Mouse (Mus musculus): ENCODE results near the gene Ptpn23. TPM values are rescaled to one million over a fixed set of nuclear protein-coding genes. Genes with fewer than 3 reads are reported as not detected.
"Not testable (repeated sequence)": the region's sequence is repeated elsewhere in the genome, so short reads cannot be mapped to it uniquely, and the experiment has no call there.

Gene Ptpn23
- polyA plus RNA-seq, 1 experiment from 2014 or later = 22.7 TPM

GRCm38 (mm10) chr9:110390843-110391242, 17.2 kb downstream of the Ptpn23 start:
- Histone ChIP-seq H3K4me3 (replicated peaks; ENCODE audit: low read length) (no peak overlapping the region), H3K36me3 (replicated peaks; ENCODE audit: control insufficient read depth, insufficient read depth) (peaks cover 99% of the 10 kb centered on the region), H3K9me3 (ENCODE audit: control insufficient read depth, low read length) (no peaks in the 10 kb centered on the region), H3K27me3 (ENCODE audit: control insufficient read depth, insufficient read depth, low read length) (no peaks in the 10 kb centered on the region), H3K27ac (no peak overlapping the region), H3K4me1 (replicated peaks; ENCODE audit: control insufficient read depth, insufficient read depth, low read length) (no peaks in the 10 kb centered on the region), H3K9ac (no peak overlapping the region), H3K4me2 (replicated peaks) (no peak overlapping the region)
- DNase-seq (ENCODE audit: low spot score) = no peak
- no peak for ATAC-seq (ENCODE audit: low FRiP score)
- WGBS = 93% methylated on average over 3 of the region's 3 CpGs

DNA sequence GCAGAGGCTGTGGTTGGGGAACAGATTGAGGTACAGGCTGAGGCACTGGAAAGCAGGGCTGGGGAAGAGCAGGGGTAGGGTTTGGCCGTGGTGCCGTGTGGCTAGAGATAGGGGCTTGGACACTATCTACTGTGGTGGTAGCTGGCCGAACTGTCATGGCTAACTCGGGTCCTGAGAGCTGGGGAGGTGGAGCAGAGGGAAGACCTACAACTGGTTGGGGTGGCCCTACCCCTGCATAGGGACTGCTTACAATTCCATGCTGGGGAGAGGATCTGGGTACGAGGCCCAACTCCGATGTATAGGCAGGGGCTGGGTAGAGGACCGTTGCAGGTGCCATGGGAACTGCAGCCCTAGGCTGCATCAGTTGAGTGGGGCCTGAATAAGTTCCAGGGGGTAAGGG, 20.0 kb downstream of the Ptpn23 start:
- Histone ChIP-seq H3K4me1 (replicated peaks; ENCODE audit: control insufficient read depth, insufficient read depth, low read length) (no peaks in the 10 kb centered on the region), H3K27me3 (ENCODE audit: control insufficient read depth, insufficient read depth, low read length) (no peaks in the 10 kb centered on the region), H3K27ac (no peak overlapping the region), H3K9me3 (ENCODE audit: control insufficient read depth, low read length) (no peaks in the 10 kb centered on the region), H3K4me3 (replicated peaks; ENCODE audit: low read length) (no peak overlapping the region), H3K36me3 (replicated peaks; ENCODE audit: control insufficient read depth, insufficient read depth) (peaks cover 99% of the 10 kb centered on the region), H3K4me2 (replicated peaks) (no peak overlapping the region), H3K9ac (no peak overlapping the region)
- ATAC-seq (ENCODE audit: low FRiP score) (no peak), DNase-seq (ENCODE audit: low spot score) (no peak)
- WGBS = 97% methylated on average over 7 of the region's 7 CpGs

- ATAC-seq (ENCODE audit: low FRiP score) (no peak), DNase-seq (ENCODE audit: low spot score) (no peak)
- 85% methylated on average over 7 of the region's 7 CpGs for WGBS
- H3K4me1 ChIP-seq (replicated peaks; ENCODE audit: control insufficient read depth, insufficient read depth, low read length) = no peaks in the 10 kb centered on the region
- peaks cover 98% of the 10 kb centered on the region for H3K36me3 ChIP-seq (replicated peaks; ENCODE audit: control insufficient read depth, insufficient read depth)
- no peak overlapping the region for H3K9ac ChIP-seq
- H3K9me3 ChIP-seq (ENCODE audit: control insufficient read depth, low read length) = no peaks in the 10 kb centered on the region
- no peak overlapping the region for H3K4me2 ChIP-seq (replicated peaks)
- no peak overlapping the region for H3K4me3 ChIP-seq (replicated peaks; ENCODE audit: low read length)
- H3K27me3 ChIP-seq (ENCODE audit: control insufficient read depth, insufficient read depth, low read length) = no peaks in the 10 kb centered on the region
- H3K27ac ChIP-seq = no peak overlapping the region
Measured at GRCm38 (mm10) chr9:110384369-110384929, 23.6 kb downstream of the Ptpn23 start.

DNA sequence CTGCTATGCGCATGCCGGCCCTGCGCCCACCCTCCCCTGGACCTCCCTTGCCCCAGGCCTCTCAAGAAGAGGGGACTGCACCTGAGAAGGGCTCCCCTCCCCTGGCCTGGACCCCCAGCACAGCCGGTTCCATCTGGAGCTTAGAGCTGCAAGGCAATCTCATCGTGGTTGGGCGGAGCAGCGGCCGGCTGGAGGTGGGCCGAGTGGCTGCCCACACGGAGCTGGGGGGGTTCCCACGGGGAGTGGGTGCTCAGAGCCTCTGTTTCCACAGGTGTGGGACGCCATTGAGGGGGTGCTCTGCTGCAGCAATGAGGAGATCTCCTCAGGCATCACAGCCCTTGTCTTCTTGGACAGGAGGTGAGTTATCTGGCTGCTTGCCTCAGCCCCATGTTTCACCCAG, 26.7 kb downstream of the Ptpn23 start:
- WGBS = 82% methylated on average over 10 of the region's 12 CpGs
- Histone ChIP-seq H3K27me3 (ENCODE audit: control insufficient read depth, insufficient read depth, low read length) (no peaks in the 10 kb centered on the region), H3K9ac (no peak overlapping the region), H3K9me3 (ENCODE audit: control insufficient read depth, low read length) (no peaks in the 10 kb centered on the region), H3K4me2 (replicated peaks) (no peak overlapping the region), H3K4me3 (replicated peaks; ENCODE audit: low read length) (no peak overlapping the region), H3K27ac (no peak overlapping the region), H3K4me1 (replicated peaks; ENCODE audit: control insufficient read depth, insufficient read depth, low read length) (no peaks in the 10 kb centered on the region), H3K36me3 (replicated peaks; ENCODE audit: control insufficient read depth, insufficient read depth) (peaks cover 95% of the 10 kb centered on the region)
- DNase-seq (ENCODE audit: low spot score) (no peak), ATAC-seq (ENCODE audit: low FRiP score) (no peak)

DNA sequence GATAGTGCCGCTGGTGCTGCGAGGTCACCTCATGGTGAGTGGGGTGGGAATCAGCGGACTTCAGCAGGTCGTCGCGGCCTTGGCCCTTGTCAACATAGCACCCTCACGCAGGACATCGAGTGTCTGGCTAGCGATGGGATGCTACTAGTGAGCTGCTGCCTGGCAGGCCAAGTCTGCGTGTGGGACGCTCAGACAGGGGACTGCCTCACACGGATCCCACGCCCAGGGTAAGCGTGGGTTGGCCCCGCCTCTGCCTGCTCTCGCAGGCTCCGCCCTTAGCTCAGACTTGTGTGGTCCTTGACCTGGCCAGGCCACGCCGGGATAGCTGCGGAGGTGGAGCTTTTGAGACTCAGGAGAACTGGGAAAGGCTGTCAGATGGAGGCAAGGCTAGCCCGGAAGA, 27.4 kb downstream of the Ptpn23 start:
- Histone ChIP-seq H3K27me3 (ENCODE audit: control insufficient read depth, insufficient read depth, low read length) (no peaks in the 10 kb centered on the region), H3K36me3 (replicated peaks; ENCODE audit: control insufficient read depth, insufficient read depth) (peaks cover 95% of the 10 kb centered on the region), H3K27ac (no peak overlapping the region), H3K4me2 (replicated peaks) (no peak overlapping the region), H3K9me3 (ENCODE audit: control insufficient read depth, low read length) (no peaks in the 10 kb centered on the region), H3K9ac (no peak overlapping the region), H3K4me1 (replicated peaks; ENCODE audit: control insufficient read depth, insufficient read depth, low read length) (no peaks in the 10 kb centered on the region), H3K4me3 (replicated peaks; ENCODE audit: low read length) (no peak overlapping the region)
- DNase-seq (ENCODE audit: low spot score) = no peak
- WGBS = 47% methylated on average over 21 of the region's 21 CpGs
- no peak for ATAC-seq (ENCODE audit: low FRiP score)

DNA sequence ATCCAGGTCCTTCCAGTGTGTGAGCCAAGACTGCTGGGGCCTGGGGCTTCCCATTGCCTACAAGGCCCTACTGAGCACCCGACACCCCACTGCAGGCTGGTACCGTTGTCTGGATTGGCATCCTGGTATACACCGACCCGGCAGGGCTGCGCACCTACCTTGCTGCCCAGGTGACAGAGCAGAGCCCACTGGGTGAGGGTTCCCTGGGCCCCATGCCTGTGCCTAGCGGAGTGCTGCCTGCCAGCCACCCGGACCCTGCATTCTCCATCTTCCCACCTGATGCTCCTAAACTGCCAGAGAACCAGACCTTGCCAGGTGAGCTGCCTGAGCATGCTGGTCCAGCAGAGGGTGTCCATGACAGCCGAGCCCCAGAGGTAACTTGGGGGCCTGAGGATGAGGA, 28.7 kb downstream of the Ptpn23 start:
- Histone ChIP-seq H3K9ac (no peak overlapping the region), H3K27ac (no peak overlapping the region), H3K36me3 (replicated peaks; ENCODE audit: control insufficient read depth, insufficient read depth) (peaks cover 91% of the 10 kb centered on the region), H3K4me1 (replicated peaks; ENCODE audit: control insufficient read depth, insufficient read depth, low read length) (no peaks in the 10 kb centered on the region), H3K27me3 (ENCODE audit: control insufficient read depth, insufficient read depth, low read length) (no peaks in the 10 kb centered on the region), H3K4me2 (replicated peaks) (no peak overlapping the region), H3K9me3 (ENCODE audit: control insufficient read depth, low read length) (no peaks in the 10 kb centered on the region), H3K4me3 (replicated peaks; ENCODE audit: low read length) (no peak overlapping the region)
- DNase-seq (ENCODE audit: low spot score) (no peak), ATAC-seq (ENCODE audit: low FRiP score) (no peak)
- WGBS = 94% methylated on average over 8 of the region's 8 CpGs

DNA sequence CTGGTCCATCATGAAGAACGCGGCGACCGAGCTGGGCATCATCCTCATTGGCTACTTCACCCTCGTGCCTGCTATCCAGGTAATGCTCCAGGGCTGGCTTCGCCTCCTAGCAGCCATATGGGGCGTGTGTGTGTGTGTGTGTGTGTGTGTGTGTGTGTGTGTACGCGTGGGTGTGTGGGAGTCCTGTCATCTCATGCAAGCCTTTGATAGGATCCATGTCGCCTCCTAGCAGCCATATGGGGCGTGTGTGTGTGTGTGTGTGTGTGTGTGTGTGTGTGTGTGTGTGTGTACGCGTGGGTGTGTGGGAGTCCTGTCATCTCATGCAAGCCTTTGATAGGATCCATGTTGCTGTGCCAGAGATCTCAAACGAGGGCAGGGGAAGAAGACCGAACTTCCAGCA, 30.4 kb downstream of the Ptpn23 start:
- ATAC-seq (ENCODE audit: low FRiP score); H3K9ac ChIP-seq; DNase-seq (ENCODE audit: low spot score); H3K27me3 ChIP-seq (ENCODE audit: control insufficient read depth, insufficient read depth, low read length); H3K4me2 ChIP-seq (replicated peaks); H3K9me3 ChIP-seq (ENCODE audit: control insufficient read depth, low read length); H3K27ac ChIP-seq; H3K4me1 ChIP-seq (replicated peaks; ENCODE audit: control insufficient read depth, insufficient read depth, low read length); H3K4me3 ChIP-seq (replicated peaks; ENCODE audit: low read length): not testable (repeated sequence)
- peaks cover 91% of the 10 kb centered on the region for H3K36me3 ChIP-seq (replicated peaks; ENCODE audit: control insufficient read depth, insufficient read depth)
- WGBS = 94% methylated on average over 15 of the region's 15 CpGs

DNA sequence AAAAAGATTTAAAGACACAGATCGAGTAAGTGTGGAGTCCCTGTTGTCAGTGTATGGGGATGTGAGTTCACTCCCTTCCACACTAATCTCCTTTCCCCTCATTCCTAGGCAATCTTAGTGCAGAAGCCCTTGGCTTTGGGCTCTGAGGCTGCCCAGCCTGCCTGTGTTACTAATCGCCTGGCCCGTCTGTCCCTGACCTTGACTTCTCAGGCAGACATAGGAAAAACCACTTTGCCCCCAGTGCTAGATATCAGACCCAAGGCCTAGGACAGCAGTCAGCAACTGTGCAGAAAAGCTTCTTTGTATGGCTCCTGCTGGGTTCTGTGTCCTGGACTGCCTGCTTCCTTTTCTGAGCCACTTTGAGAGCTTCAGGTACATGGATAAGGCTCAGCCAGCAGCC, 32.3 kb downstream of the Ptpn23 start:
- H3K36me3 ChIP-seq (replicated peaks; ENCODE audit: control insufficient read depth, insufficient read depth) = peaks cover 83% of the 10 kb centered on the region
- H3K4me2 ChIP-seq (replicated peaks) = no peak overlapping the region
- no peak overlapping the region for H3K27ac ChIP-seq
- ATAC-seq (ENCODE audit: low FRiP score) (no peak), DNase-seq (ENCODE audit: low spot score) (no peak)
- no peak overlapping the region for H3K9ac ChIP-seq
- H3K9me3 ChIP-seq (ENCODE audit: control insufficient read depth, low read length) = no peaks in the 10 kb centered on the region
- no peaks in the 10 kb centered on the region for H3K4me1 ChIP-seq (replicated peaks; ENCODE audit: control insufficient read depth, insufficient read depth, low read length)
- 96% methylated on average over 3 of the region's 3 CpGs for WGBS
- H3K4me3 ChIP-seq (replicated peaks; ENCODE audit: low read length) = no peak overlapping the region
- no peaks in the 10 kb centered on the region for H3K27me3 ChIP-seq (ENCODE audit: control insufficient read depth, insufficient read depth, low read length)

DNA sequence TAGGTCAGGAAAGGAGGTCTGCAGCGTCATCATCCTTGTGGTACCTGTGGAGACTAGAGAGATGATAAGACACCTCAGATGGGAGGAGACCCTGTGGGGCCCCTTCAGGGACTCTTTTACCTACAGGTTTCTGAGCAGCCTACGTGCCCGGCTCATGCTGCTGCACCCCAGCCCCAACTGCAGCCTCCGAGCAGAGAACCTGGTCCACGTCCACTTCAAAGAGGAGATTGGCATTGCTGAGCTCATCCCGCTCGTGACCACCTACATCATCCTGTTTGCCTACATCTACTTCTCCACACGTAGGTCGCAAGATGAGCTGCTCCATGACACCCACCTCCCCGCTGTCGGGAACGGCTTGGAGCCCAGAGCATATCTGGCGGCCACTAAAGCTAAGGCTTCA, 34.1 kb downstream of the Ptpn23 start:
- Histone ChIP-seq H3K4me1 (replicated peaks; ENCODE audit: control insufficient read depth, insufficient read depth, low read length) (no peaks in the 10 kb centered on the region), H3K9me3 (ENCODE audit: control insufficient read depth, low read length) (no peaks in the 10 kb centered on the region), H3K4me2 (replicated peaks) (no peak overlapping the region), H3K27ac (no peak overlapping the region), H3K36me3 (replicated peaks; ENCODE audit: control insufficient read depth, insufficient read depth) (peaks cover 78% of the 10 kb centered on the region), H3K4me3 (replicated peaks; ENCODE audit: low read length) (no peak overlapping the region), H3K9ac (no peak overlapping the region), H3K27me3 (ENCODE audit: control insufficient read depth, insufficient read depth, low read length) (no peaks in the 10 kb centered on the region)
- ATAC-seq (ENCODE audit: low FRiP score) (no peak), DNase-seq (ENCODE audit: low spot score) (no peak)
- WGBS = 99% methylated on average over 13 of the region's 13 CpGs

DNA sequence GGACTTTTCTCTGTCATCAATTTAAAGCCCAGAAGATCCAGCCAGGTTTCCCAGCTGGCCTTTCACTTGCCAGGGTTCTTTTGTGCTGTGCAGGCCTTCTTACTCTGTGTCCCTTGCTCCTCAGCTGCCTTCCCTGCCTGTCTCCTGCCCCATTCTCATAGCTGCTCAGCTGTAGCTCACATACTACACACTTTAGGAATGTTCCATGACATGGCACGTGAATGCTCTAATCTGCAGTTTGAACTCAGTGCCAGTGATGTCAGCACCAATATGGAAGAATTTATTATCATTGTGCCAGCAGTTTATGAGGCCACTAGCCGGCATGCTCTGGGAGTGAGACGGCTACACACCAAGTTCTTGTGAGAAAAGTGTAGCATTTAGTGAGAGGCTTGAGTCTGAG, 38.2 kb downstream of the Ptpn23 start:
- WGBS = 96% methylated on average over 3 of the region's 3 CpGs
- Histone ChIP-seq H3K27ac (no peak overlapping the region), H3K27me3 (ENCODE audit: control insufficient read depth, insufficient read depth, low read length) (no peaks in the 10 kb centered on the region), H3K4me1 (replicated peaks; ENCODE audit: control insufficient read depth, insufficient read depth, low read length) (no peaks in the 10 kb centered on the region), H3K9me3 (ENCODE audit: control insufficient read depth, low read length) (no peaks in the 10 kb centered on the region), H3K4me2 (replicated peaks) (no peak overlapping the region), H3K36me3 (replicated peaks; ENCODE audit: control insufficient read depth, insufficient read depth) (peaks cover 53% of the 10 kb centered on the region), H3K4me3 (replicated peaks; ENCODE audit: low read length) (no peak overlapping the region), H3K9ac (no peak overlapping the region)
- ATAC-seq (ENCODE audit: low FRiP score) (no peak), DNase-seq (ENCODE audit: low spot score) (no peak)
